Mouse (Mus musculus) neural tube, postnatal 0 days (tissue): ENCODE results near the gene Rars. TPM values are rescaled to one million over a fixed set of nuclear protein-coding genes. Genes with fewer than 3 reads are reported as not detected.

ENCODE experiments used
- microRNA counts: library from miRNA; unstranded; fragments of <30 nt; microRNA quantifications from one replicate; lab custom pipeline; 2015
- microRNA-seq: library from miRNA; unstranded; fragments of <30 nt; microRNA quantifications from one replicate; pipeline ENCODE4, GENCODE M21; 2016
- polyA plus RNA-seq: library from polyadenylated mRNA; unstranded; fragments of >200 nt; fragmentation: Nextera tagmentation; extraction: Ambion mirVana; gene quantifications from 2 replicates; pipeline ENCODE4 v1.2.1, GENCODE M21; 2015

Gene Rars
- polyA plus RNA-seq = 51.2 and 51.3 TPM in 2 replicates

GRCm38 (mm10) chr11:35834022-35834760 lies at the start of gene Rars:
Rars (minus strand) TSS chr11:35834506.

GRCm38 (mm10) chr11:35798874-35799273 lies 35.4 kb downstream of the Rars start, which contains the start of gene Fbll1:
Fbll1 (minus strand) TSS chr11:35798884.

GRCm38 (mm10) chr11:35769188-35769745 lies 65.0 kb downstream of the Rars start, which contains the start of gene Pank3:
Pank3 (plus strand) TSS chr11:35769484.

MicroRNA genes within 50 kb of the gene (microRNA counts, 519-probe panel; counts per million panel counts)
- microRNA mmu-miR-103 (lab: Ali Mortazavi, UCI) = 6,078 counts per million, percentile 87 among the panel's probes with 10 or more counts

Small RNA genes lying within 50 kb of the gene (microRNA-seq; reads per million reads assigned to microRNA genes)
- gene Mir103-1 = 7.5 reads per million, percentile 17 among the genes with 10 or more reads in this experiment

Other genes starting within 250 kb of the Rars start
- 17.7 and 19.3 TPM in 2 replicates for gene Pank3, start 65.0 kb downstream of the Rars start, polyA plus RNA-seq
- 42.0 and 46.5 TPM in 2 replicates for gene Fbll1, start 35.6 kb downstream of the Rars start, polyA plus RNA-seq
- gene Wwc1, start 146.0 kb upstream of the Rars start, polyA plus RNA-seq = 10.2 and 12.5 TPM in 2 replicates